Mouse (Mus musculus) bone marrow macrophage, adult 2 months (primary cell): ENCODE results near the gene Ptpn22.

ENCODE experiments used
- CTCF ChIP-seq: IDR thresholded peaks from 2 replicates; pipeline ENCODE4 v1.5.1; 2012; ENCODE audit warnings: low read depth, mild to moderate bottlenecking, low read length, moderate library complexity
- POLR2A ChIP-seq: IDR thresholded peaks from 2 replicates; pipeline ENCODE4 v1.6.1; 2012; ENCODE audit warnings: mild to moderate bottlenecking, low read depth, low read length, borderline replicate concordance

GRCm38 (mm10) chr3:103916205-103916838 lies 56.7 kb downstream of the Ptpn22 start:
- no peak for TF ChIP-seq CTCF
- no peak for TF ChIP-seq POLR2A
